Mouse (Mus musculus): Measurements from ENCODE around the gene Dennd1b. TPM values are rescaled to one million over a fixed set of nuclear protein-coding genes. Genes with fewer than 3 reads are reported as not detected.
A peak's percentile ranks its signal among the peaks of the same experiment; 100 is the strongest.

Gene Dennd1b
- total RNA-seq, 2 experiments from 2014 or later, result 23.1 to 24.4 TPM

GRCm38 (mm10) chr1:139179707-139180106 lies 216.5 kb downstream of the Dennd1b start:
- no peak for DNase-seq (ENCODE audit: low spot score in 2 of 2)

- DNase-seq (ENCODE audit: low spot score in 2 of 2), result no peak
These were observed 217.4 kb downstream of the Dennd1b start for GRCm38 (mm10) chr1:139180481-139181149.

- no peak for DNase-seq (ENCODE audit: low spot score in 2 of 2)
These were observed 229.4 kb downstream of the Dennd1b start for GRCm38 (mm10) chr1:139192635-139193034.

GRCm38 (mm10) chr1:139194011-139194410 lies 230.8 kb downstream of the Dennd1b start:
- no peak for DNase-seq (ENCODE audit: low spot score in 2 of 2)

- no peak for DNase-seq (ENCODE audit: low spot score in 2 of 2)
These were observed 231.3 kb downstream of the Dennd1b start for GRCm38 (mm10) chr1:139194428-139195028.

GRCm38 (mm10) chr1:139203026-139203425 lies 239.8 kb downstream of the Dennd1b start:
- DNase-seq (ENCODE audit: low spot score in 2 of 2), result no peak

GRCm38 (mm10) chr1:139206259-139206658 lies 243.0 kb downstream of the Dennd1b start:
- DNase-seq (ENCODE audit: low spot score in 2 of 2), result no peak

- DNase-seq (ENCODE audit: low spot score in 2 of 2), result peak in 1 of 2 experiments; percentile 31
These were observed 246.6 kb downstream of the Dennd1b start for GRCm38 (mm10) chr1:139209796-139210195.

- no peak for DNase-seq (ENCODE audit: low spot score in 2 of 2)
These were observed 247.3 kb downstream of the Dennd1b start for GRCm38 (mm10) chr1:139210505-139210904.

- DNase-seq (ENCODE audit: low spot score in 2 of 2), result no peak
These were observed 252.1 kb downstream of the Dennd1b start for GRCm38 (mm10) chr1:139215311-139215710.

GRCm38 (mm10) chr1:139223804-139224203 lies 260.6 kb downstream of the Dennd1b start:
- DNase-seq (ENCODE audit: low spot score in 2 of 2), result no peak

GRCm38 (mm10) chr1:139224309-139224949 lies 261.2 kb downstream of the Dennd1b start:
- DNase-seq (ENCODE audit: low spot score in 2 of 2), result no peak

Other genes starting within 250 kb of the Dennd1b start
- gene Lhx9, start 114.9 kb upstream of the Dennd1b start, total RNA-seq (2021), result 10 to 100 TPM; 15.3 to 16.1 TPM
- 10 to 100 TPM; 24.4 to 25.6 TPM for gene 2310009B15Rik, start 106.6 kb upstream of the Dennd1b start, total RNA-seq (2021)